Mouse (Mus musculus): ENCODE results near the gene 1700020L24Rik. TPM values are rescaled to one million over a fixed set of nuclear protein-coding genes. Genes with fewer than 3 reads are reported as not detected.

1700020L24Rik gene
- polyA plus RNA-seq, 1 experiment = 37.4 TPM

DNA sequence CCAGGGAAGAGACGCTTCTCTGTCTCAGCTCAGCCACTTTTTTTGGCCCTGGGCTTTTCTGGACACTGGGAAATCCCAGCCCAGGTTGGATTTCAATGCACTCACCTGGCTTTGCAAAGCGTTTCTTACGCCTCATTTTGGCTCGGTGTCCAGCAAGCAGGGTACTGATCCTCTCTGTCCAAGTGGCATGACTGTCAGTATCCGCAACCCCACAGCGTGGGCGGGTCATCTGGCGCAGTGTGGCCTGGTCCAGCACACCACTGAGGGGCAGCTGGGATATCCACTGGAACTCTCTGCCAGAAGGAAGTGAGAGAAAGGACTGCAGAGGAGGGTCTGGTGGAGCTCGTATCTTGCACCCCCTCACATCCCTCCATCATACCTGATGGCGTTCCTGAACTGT lies 13.8 kb downstream of the 1700020L24Rik start:
- no peaks in the 10 kb centered on the region; the same call in 1 of the 2 replicates for H3K4me1 ChIP-seq (ENCODE audit: control insufficient read depth, insufficient read depth, low read length)
- H3K27ac ChIP-seq (ENCODE audit: control insufficient read depth, insufficient read depth, low read depth, low read length, poor library complexity) = no peak overlapping the region
- H3K4me3 ChIP-seq (replicated peaks; ENCODE audit: control insufficient read depth, low read depth, low read length) = no peak overlapping the region
- no peak for TF ChIP-seq POLR2A (IDR thresholded peaks at IDR 0.05; ENCODE audit: borderline replicate concordance, control insufficient read depth, low read depth, low read length)
- no peak for TF ChIP-seq CTCF (IDR thresholded peaks at IDR 0.05; ENCODE audit: control insufficient read depth, insufficient read depth, low read length)
- WGBS = 85% methylated on average over 10 of the region's 10 CpGs

GRCm38 (mm10) chr11:83454548-83454947 lies 17.1 kb downstream of the 1700020L24Rik start:
- TF ChIP-seq POLR2A (IDR thresholded peaks at IDR 0.05; ENCODE audit: borderline replicate concordance, control insufficient read depth, low read depth, low read length) (no peak), CTCF (IDR thresholded peaks at IDR 0.05; ENCODE audit: control insufficient read depth, insufficient read depth, low read length) (no peak)

GRCm38 (mm10) chr11:83455608-83456007 lies 18.1 kb downstream of the 1700020L24Rik start:
- WGBS = 52% methylated on average over 3 of the region's 3 CpGs
- Histone ChIP-seq H3K4me1 (ENCODE audit: control insufficient read depth, insufficient read depth, low read length) (no peaks in the 10 kb centered on the region; the same call in 1 of the 2 replicates), H3K4me3 (replicated peaks; ENCODE audit: control insufficient read depth, low read depth, low read length) (no peak overlapping the region), H3K27ac (ENCODE audit: control insufficient read depth, insufficient read depth, low read depth, low read length, poor library complexity) (no peak overlapping the region)
- TF ChIP-seq CTCF (IDR thresholded peaks at IDR 0.05; ENCODE audit: control insufficient read depth, insufficient read depth, low read length) (no peak), POLR2A (IDR thresholded peaks at IDR 0.05; ENCODE audit: borderline replicate concordance, control insufficient read depth, low read depth, low read length) (no peak)

More at GRCm38 (mm10) chr11:83454548-83454947, 17.1 kb downstream of the 1700020L24Rik start:
- 3% methylated on average over 4 of the region's 4 CpGs for WGBS
- Histone ChIP-seq H3K27ac (ENCODE audit: control insufficient read depth, insufficient read depth, low read depth, low read length, poor library complexity) (no peak overlapping the region), H3K4me1 (ENCODE audit: control insufficient read depth, insufficient read depth, low read length) (no peaks in the 10 kb centered on the region; the same call in 1 of the 2 replicates), H3K4me3 (replicated peaks; ENCODE audit: control insufficient read depth, low read depth, low read length) (no peak overlapping the region)

- no peaks in the 10 kb centered on the region; the same call in 1 of the 2 replicates for H3K4me1 ChIP-seq (ENCODE audit: control insufficient read depth, insufficient read depth, low read length)
- H3K4me3 ChIP-seq (replicated peaks; ENCODE audit: control insufficient read depth, low read depth, low read length) = no peak overlapping the region
- H3K27ac ChIP-seq (ENCODE audit: control insufficient read depth, insufficient read depth, low read depth, low read length, poor library complexity) = no peak overlapping the region
- TF ChIP-seq POLR2A (IDR thresholded peaks at IDR 0.05; ENCODE audit: borderline replicate concordance, control insufficient read depth, low read depth, low read length) = no peak
- TF ChIP-seq CTCF (IDR thresholded peaks at IDR 0.05; ENCODE audit: control insufficient read depth, insufficient read depth, low read length) = no peak
- WGBS = 74% methylated on average over 7 of the region's 7 CpGs
Observed at GRCm38 (mm10) chr11:83457257-83457656, 19.8 kb downstream of the 1700020L24Rik start.

- 75% methylated on average over 9 of the region's 9 CpGs for WGBS
- TF ChIP-seq POLR2A (IDR thresholded peaks at IDR 0.05; ENCODE audit: borderline replicate concordance, control insufficient read depth, low read depth, low read length) (no peak), CTCF (IDR thresholded peaks at IDR 0.05; ENCODE audit: control insufficient read depth, insufficient read depth, low read length) (no peak)
- H3K4me3 ChIP-seq (replicated peaks; ENCODE audit: control insufficient read depth, low read depth, low read length) = no peak overlapping the region
Observed at GRCm38 (mm10) chr11:83457912-83458601, 20.6 kb downstream of the 1700020L24Rik start.

GRCm38 (mm10) chr11:83461462-83462027 lies 24.1 kb downstream of the 1700020L24Rik start:
- WGBS = 54% methylated on average over 10 of the region's 10 CpGs
- Histone ChIP-seq H3K4me1 (ENCODE audit: control insufficient read depth, insufficient read depth, low read length) (no peaks in the 10 kb centered on the region; the same call in 1 of the 2 replicates), H3K4me3 (replicated peaks; ENCODE audit: control insufficient read depth, low read depth, low read length) (no peak overlapping the region), H3K27ac (ENCODE audit: control insufficient read depth, insufficient read depth, low read depth, low read length, poor library complexity) (no peak overlapping the region)
- TF ChIP-seq POLR2A (IDR thresholded peaks at IDR 0.05; ENCODE audit: borderline replicate concordance, control insufficient read depth, low read depth, low read length) = no peak
- TF ChIP-seq CTCF (IDR thresholded peaks at IDR 0.05; ENCODE audit: control insufficient read depth, insufficient read depth, low read length) = no peak

More at GRCm38 (mm10) chr11:83457912-83458601, 20.6 kb downstream of the 1700020L24Rik start:
- no peaks in the 10 kb centered on the region; the same call in 1 of the 2 replicates for H3K4me1 ChIP-seq (ENCODE audit: control insufficient read depth, insufficient read depth, low read length)
- H3K27ac ChIP-seq (ENCODE audit: control insufficient read depth, insufficient read depth, low read depth, low read length, poor library complexity) = no peak overlapping the region

GRCm38 (mm10) chr11:83462711-83463244 lies 25.3 kb downstream of the 1700020L24Rik start, which contains the start of gene Mmp28:
Gene Mmp28, minus strand, starts transcription at chr11:83463071.
- TF ChIP-seq POLR2A (IDR thresholded peaks at IDR 0.05; ENCODE audit: borderline replicate concordance, control insufficient read depth, low read depth, low read length) (no peak), CTCF (IDR thresholded peaks at IDR 0.05; ENCODE audit: control insufficient read depth, insufficient read depth, low read length) (no peak)
- peaks cover 1% of the 10 kb centered on the region; the same call in 1 of the 2 replicates for H3K4me1 ChIP-seq (ENCODE audit: control insufficient read depth, insufficient read depth, low read length)
- peak within 1 kb of the TSS; percentile 54 for H3K4me3 ChIP-seq (replicated peaks; ENCODE audit: control insufficient read depth, low read depth, low read length)
- H3K27ac ChIP-seq (ENCODE audit: control insufficient read depth, insufficient read depth, low read depth, low read length, poor library complexity) = no peak within 1 kb of the TSS
- under 1% methylated on average over 42 of the region's 42 CpGs for WGBS

DNA sequence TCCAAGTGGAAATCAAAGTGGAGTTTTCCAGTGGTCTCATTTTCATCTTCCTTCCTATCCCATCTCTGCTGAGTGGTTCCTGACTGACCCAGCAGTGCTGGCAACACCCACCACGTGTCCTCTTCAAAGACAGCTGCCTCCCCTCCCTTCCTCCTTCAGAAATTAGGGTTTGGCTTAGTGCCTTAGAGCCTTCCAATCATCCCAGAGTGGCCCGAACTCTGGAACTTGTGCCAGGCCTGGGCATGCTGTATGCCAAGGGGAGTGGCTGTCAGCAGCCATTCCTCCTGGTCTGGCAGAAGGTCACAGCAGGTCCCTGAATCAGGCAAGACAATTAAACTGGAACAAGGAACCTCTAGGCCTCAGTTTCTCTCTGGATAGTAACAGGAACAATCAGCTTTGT lies 28.5 kb downstream of the 1700020L24Rik start:
- Histone ChIP-seq H3K4me1 (ENCODE audit: control insufficient read depth, insufficient read depth, low read length) (peaks cover 1% of the 10 kb centered on the region; the same call in 1 of the 2 replicates), H3K4me3 (replicated peaks; ENCODE audit: control insufficient read depth, low read depth, low read length) (no peak overlapping the region), H3K27ac (ENCODE audit: control insufficient read depth, insufficient read depth, low read depth, low read length, poor library complexity) (no peak overlapping the region)
- TF ChIP-seq POLR2A (IDR thresholded peaks at IDR 0.05; ENCODE audit: borderline replicate concordance, control insufficient read depth, low read depth, low read length) (no peak), CTCF (IDR thresholded peaks at IDR 0.05; ENCODE audit: control insufficient read depth, insufficient read depth, low read length) (no peak)
- WGBS = 49% methylated on average over 2 of the region's 2 CpGs
